Mouse (Mus musculus) G1E (cell line): ENCODE results near the gene Polg2.

ENCODE experiments used
- CTCF ChIP-seq: IDR thresholded peaks from 2 replicates; pipeline ENCODE4 v1.5.1; 2012; ENCODE audit warnings: low read depth, low read length, inconsistent platforms, mixed read lengths
- GATA1 ChIP-seq: IDR thresholded peaks from 2 replicates; pipeline ENCODE4 v1.6.1; 2012; ENCODE audit warnings: borderline replicate concordance, low read length, inconsistent platforms, mixed read lengths
- POLR2AphosphoS5 ChIP-seq: IDR thresholded peaks from 2 replicates; pipeline ENCODE4 v1.6.1; 2012; ENCODE audit warnings: low read depth, low read length, inconsistent platforms; ENCODE audit not compliant: insufficient replicate concordance
- TAL1 ChIP-seq: conservative IDR thresholded peaks from 2 replicates; pipeline ENCODE4 v1.6.1; 2012; ENCODE audit warnings: low read depth, low read length, inconsistent platforms, mixed read lengths

GRCm38 (mm10) chr11:106752103-106752502 lies 27.2 kb downstream of the Polg2 start:
- TF ChIP-seq CTCF (no peak), POLR2AphosphoS5 (no peak), TAL1 (no peak), GATA1 (no peak)
